Mouse (Mus musculus): ENCODE results near the gene Gm7168. TPM values are rescaled to one million over a fixed set of nuclear protein-coding genes. Genes with fewer than 3 reads are reported as not detected.
"Not testable (repeated sequence)": the region's sequence is repeated elsewhere in the genome, so short reads cannot be mapped to it uniquely, and the experiment has no call there.

Gene Gm7168
- polyA plus RNA-seq (2012; rRNA removed), result not detected in 2 replicates

GRCm38 (mm10) chr17:13948073-13948472 lies at the start of gene Gm7168:
Gene Gm7168, plus strand, starts transcription at chr17:13948373.
- not testable (repeated sequence) for DNase-seq (ENCODE audit: low read depth, low spot score)
- WGBS, result 52% methylated on average over 1 of the region's 2 CpGs

GRCm38 (mm10) chr17:13898838-13899237 lies 49.3 kb upstream of the Gm7168 start:
- WGBS, result 91% methylated on average over 17 of the region's 17 CpGs
- DNase-seq (ENCODE audit: low read depth, low spot score), result no peak

GRCm38 (mm10) chr17:13899241-13899640 lies 48.9 kb upstream of the Gm7168 start:
- 83% methylated on average over 7 of the region's 7 CpGs for WGBS

GRCm38 (mm10) chr17:13903793-13904192 lies 44.4 kb upstream of the Gm7168 start:
- no peak for DNase-seq (ENCODE audit: low read depth, low spot score)
- 83% methylated on average over 8 of the region's 8 CpGs for WGBS

More at GRCm38 (mm10) chr17:13899241-13899640, 48.9 kb upstream of the Gm7168 start:
- no peak for DNase-seq (ENCODE audit: low read depth, low spot score)

DNA sequence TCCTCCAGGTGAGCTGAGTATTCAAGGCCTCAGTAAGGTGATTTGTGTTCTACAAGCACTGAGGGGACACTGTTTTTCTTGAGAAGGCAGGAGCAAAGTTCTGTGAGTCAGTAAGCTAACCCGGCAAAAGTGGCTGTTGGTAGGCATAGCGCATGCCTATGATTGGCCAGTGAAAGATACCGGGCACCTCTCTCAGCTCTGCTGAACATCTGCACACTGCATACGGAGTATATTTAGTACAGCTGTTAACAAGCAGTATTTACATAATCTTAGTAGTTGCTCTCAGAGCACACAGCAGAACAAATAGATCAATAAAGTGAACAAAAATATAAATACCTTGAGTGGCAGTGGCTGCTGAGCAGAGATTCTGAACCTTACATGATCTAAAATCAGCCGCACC lies 41.1 kb upstream of the Gm7168 start:
- 86% methylated on average over 5 of the region's 5 CpGs for WGBS

DNA sequence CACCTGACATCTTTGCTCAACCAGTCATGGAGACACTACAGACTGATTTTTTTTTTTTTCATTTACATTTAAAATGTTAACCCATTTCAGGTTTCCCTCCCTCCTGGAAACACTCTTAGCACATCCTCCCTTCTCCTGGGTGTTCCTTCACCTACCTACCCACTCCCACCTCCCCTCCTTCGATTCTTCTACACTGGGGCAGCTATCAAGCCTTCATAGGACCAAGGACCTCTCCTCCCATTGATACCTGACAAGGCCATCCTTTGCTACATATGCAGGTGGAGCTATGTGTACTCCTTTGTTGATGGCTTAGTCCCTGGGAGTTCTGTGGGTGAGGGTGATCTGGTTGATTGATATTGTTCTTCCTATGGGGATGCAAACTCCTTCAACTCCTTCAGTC lies 40.5 kb upstream of the Gm7168 start:
- WGBS, result 91% methylated on average over 1 of the region's 1 CpGs
- no peak for DNase-seq (ENCODE audit: low read depth, low spot score)

More for the DNA sequence above, 41.1 kb upstream of the Gm7168 start:
- no peak for DNase-seq (ENCODE audit: low read depth, low spot score)

- DNase-seq (ENCODE audit: low read depth, low spot score), result no peak
- 26% methylated on average over 4 of the region's 4 CpGs for WGBS
Measured at GRCm38 (mm10) chr17:13913951-13914350, 34.2 kb upstream of the Gm7168 start.

GRCm38 (mm10) chr17:13914531-13914930 lies 33.6 kb upstream of the Gm7168 start:
- DNase-seq (ENCODE audit: low read depth, low spot score), result no peak
- WGBS, result 68% methylated on average over 4 of the region's 4 CpGs

- DNase-seq (ENCODE audit: low read depth, low spot score), result no peak
- 59% methylated on average over 2 of the region's 2 CpGs for WGBS
Measured at GRCm38 (mm10) chr17:13920771-13921170, 27.4 kb upstream of the Gm7168 start.

GRCm38 (mm10) chr17:13923418-13923817 lies 24.8 kb upstream of the Gm7168 start:
- WGBS, result 78% methylated on average over 2 of the region's 2 CpGs
- DNase-seq (ENCODE audit: low read depth, low spot score), result no peak

GRCm38 (mm10) chr17:13924588-13924987 lies 23.6 kb upstream of the Gm7168 start:
- DNase-seq (ENCODE audit: low read depth, low spot score), result no peak
- WGBS, result 96% methylated on average over 2 of the region's 2 CpGs

DNA sequence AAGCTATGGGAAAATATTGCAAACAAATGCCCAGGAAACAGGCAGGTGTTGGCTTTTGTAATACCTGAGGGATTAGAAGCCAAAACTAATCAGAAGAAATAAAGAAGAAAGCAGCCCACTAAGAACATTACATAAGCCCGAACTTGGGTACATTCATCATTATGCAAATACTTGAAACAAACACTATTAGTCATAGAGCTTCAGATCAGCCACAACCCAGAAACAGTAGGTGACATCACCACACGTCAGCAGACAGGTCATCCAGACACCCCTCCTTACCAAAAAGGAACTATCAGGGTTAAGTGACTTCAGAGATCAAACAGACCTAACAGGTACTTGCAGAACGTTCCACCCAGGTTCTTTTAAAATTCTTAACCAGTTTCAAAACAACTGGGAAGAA lies 22.2 kb upstream of the Gm7168 start:
- 39% methylated on average over 3 of the region's 3 CpGs for WGBS
- DNase-seq (ENCODE audit: low read depth, low spot score), result no peak

DNA sequence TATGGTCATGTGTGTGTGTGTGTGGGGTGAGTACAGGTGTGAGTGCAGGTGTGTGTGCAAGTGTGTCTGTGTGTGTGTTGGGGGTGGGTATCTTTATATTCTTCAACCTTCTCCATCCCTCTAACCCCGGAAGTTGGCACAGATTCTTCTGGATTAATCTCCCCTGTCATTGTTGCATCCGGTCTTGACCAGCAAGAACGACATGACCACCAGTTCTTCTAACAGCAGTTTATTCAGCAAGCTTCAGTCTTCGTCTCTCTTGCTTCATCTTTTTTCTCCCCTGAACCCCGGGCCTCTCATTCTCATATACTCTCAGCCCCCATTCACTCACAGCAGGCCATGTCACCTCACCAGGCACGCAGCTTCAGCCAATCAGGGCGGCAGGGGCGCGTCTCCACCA lies 17.8 kb upstream of the Gm7168 start:
- no peak for DNase-seq (ENCODE audit: low read depth, low spot score)
- WGBS, result 85% methylated on average over 9 of the region's 9 CpGs

DNA sequence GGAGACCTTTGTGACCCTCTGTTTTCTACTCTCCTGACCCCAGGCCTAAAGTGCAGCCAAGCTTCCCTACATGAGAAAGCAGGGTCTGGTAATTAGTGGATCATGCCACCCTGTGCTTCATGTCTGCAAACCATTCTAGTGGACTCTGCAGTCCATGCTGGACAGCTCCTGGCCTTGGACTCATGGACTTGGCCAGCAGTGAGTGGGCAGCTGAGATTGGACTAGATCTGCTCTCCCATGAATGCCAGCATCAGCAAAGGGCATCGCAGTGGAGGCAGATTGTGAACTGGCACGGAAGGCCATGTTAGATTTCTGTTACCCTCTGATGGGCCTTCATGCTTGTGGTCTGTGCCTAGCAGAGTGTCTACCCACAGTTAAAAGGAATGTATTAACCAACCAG lies 12.8 kb upstream of the Gm7168 start:
- 95% methylated on average over 2 of the region's 2 CpGs for WGBS
- DNase-seq (ENCODE audit: low read depth, low spot score), result not testable (repeated sequence)

DNA sequence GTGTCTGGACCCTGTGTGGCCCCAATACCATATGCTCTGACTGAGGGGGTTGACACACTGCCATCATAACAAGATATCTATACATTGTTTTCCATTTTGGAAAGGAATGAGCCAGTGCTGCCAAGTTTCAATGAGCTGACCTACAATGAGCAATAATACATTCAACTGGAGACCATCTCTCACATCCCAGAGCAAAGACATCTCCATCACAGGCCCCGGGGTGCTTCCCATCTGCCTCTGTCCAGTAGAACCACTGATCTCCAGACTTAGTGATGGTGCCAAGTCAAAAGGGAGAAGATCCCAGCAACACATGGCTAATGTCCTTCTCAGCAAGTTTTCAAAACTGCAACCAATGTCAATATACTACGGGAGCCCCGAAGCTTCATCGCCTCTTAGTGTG lies 10.4 kb upstream of the Gm7168 start:
- 93% methylated on average over 4 of the region's 4 CpGs for WGBS
- DNase-seq (ENCODE audit: low read depth, low spot score), result no peak

DNA sequence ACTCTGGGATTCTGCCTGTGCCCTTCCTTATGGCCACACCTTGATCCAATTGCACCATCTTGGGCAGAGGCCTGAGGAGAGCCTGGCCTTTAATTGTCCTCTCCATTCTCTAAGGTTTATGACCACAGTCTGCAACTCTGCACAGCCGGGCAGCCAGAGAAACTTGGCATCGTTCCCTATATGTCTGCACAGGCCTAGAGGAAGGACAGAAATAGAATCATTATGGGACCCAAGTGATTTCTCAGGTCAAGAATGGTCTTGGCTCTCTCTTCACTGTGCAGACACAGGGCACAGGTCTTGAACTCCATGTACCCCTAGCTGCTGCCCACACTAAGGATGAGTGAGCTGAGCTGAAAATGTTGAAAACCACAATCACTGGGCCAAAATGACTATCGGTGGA lies 9.5 kb upstream of the Gm7168 start:
- peak; percentile 33 for DNase-seq (ENCODE audit: low read depth, low spot score)

GRCm38 (mm10) chr17:13939231-13939630 lies 8.9 kb upstream of the Gm7168 start:
- 89% methylated on average over 2 of the region's 2 CpGs for WGBS
- not testable (repeated sequence) for DNase-seq (ENCODE audit: low read depth, low spot score)

More for the DNA sequence above, 9.5 kb upstream of the Gm7168 start:
- 31% methylated on average over 3 of the region's 3 CpGs for WGBS

DNA sequence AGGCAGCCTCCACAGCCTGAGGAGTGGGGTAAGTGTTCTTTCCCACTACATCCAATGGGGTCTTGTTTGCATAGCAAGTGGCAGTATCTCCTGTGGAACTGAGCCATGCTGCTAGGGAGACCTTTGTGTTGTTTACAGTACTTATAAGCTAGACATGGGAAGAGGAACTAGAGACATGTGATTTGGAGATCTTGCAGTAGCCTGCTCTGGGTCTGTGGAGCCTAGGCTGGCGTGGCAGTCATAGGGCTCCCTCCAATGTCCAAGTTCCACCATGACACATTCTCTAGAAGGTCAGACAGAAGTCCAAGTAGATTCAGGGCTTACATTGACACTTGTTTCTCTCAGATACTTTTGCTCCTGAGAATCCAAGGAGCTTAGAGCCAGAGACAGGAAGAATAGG lies 7.7 kb upstream of the Gm7168 start:
- WGBS, result 90% methylated on average over 1 of the region's 1 CpGs
- no peak for DNase-seq (ENCODE audit: low read depth, low spot score)

DNA sequence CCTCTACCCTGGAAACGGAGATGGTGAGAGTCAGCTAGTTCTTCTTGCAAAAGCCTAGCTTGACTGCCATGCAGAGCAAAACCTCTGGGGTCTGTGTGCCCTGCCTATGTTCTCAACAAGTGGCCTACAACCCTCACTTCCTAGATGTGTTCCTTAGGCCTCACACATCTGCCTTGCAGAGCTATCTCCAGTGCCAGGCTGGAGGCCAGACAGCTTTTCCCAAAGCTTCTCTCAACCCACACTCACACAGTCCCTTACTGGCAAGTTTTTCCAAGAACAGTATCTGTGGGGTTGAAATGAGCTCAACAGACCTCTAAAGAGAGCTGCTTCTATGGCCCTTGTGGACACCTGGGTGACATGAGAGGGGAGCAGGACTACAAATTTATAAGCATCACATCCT lies 3.4 kb downstream of the Gm7168 start:
- 97% methylated on average over 1 of the region's 1 CpGs for WGBS
- DNase-seq (ENCODE audit: low read depth, low spot score), result not testable (repeated sequence)

DNA sequence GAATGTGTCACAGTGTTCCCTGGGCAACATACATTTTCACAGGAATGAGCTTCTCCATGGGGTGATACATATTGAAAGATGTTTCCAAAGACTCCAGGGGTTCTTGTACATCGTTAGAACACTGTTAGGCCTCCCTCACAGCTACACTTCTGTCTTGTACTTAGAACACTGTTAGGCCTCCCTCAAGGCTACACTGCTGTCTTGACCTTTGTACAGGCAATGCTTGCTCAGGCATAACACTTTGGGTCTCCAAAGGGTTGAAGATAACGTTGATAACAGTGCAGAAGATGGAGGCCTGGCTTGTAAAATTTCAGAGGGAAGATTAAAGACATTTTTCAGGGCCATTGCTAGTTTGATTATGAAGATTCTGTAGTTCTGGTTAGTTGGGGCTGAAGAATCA lies 10.0 kb downstream of the Gm7168 start:
- DNase-seq (ENCODE audit: low read depth, low spot score), result not testable (repeated sequence)
- 16% methylated on average over 1 of the region's 2 CpGs for WGBS

- 87% methylated on average over 3 of the region's 3 CpGs for WGBS
- DNase-seq (ENCODE audit: low read depth, low spot score), result not testable (repeated sequence)
Measured at GRCm38 (mm10) chr17:13962245-13962644, 14.1 kb downstream of the Gm7168 start.

- not testable (repeated sequence) for DNase-seq (ENCODE audit: low read depth, low spot score)
- 50% methylated on average over 1 of the region's 2 CpGs for WGBS
Measured at GRCm38 (mm10) chr17:13965048-13965447, 16.9 kb downstream of the Gm7168 start.
